Mouse (Mus musculus) kidney, postnatal 14 days (tissue): ENCODE measurements around the gene Setd5.

Experiments
- DNase-seq: peaks from one replicate; pipeline ENCODE4 v3.0.0; 2022; ENCODE audit warnings: mixed read lengths

The Setd5 gene

GRCm38 (mm10) chr6:113076686-113077516, at the start of gene Setd5:
TSS of gene Setd5 (plus strand) at chr6:113077365.
- peak; percentile 99 for DNase-seq

- no peak for DNase-seq
These were observed 49.7 kb upstream of the Setd5 start for GRCm38 (mm10) chr6:113027446-113027845.

DNA sequence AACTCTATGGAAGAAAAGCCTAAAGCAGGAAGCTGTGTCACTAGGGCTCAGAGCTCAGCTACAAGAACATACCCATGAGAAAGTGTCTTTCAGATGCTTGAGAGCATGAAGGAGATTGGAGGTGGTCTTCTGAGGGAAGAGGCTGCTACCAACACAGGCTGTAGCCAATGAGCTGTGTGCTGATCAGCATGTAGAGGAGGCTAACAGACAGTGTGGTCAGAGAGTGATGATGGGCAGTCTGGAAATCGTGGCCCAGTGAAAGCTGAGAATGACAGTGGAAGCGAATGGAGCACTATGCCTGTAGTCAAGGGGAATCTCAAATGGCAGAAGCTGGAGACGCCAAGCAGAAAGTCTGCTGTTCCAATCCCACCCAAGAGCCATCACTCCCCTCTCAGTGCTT, 48.2 kb upstream of the Setd5 start:
- DNase-seq, result no peak

DNA sequence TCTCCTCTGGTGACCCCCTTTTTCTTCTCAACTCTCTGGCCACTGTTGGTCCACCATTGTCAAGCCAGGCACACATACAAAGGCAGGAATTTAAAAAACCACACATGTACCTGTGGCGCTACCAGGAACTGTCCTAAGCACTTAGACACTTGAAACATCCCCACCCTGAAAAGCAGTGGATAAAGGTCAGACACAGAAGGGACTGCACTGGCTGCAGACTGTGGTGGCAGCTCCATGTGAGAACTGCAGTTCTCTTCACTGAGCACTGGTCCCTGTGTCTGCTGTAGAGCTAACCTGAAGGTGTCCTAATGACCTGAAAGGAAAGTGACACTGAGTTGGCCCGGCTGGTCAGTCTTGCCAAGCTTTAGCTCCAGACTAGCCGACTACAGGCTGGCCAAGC, 46.6 kb upstream of the Setd5 start:
- DNase-seq, result no peak

- no peak for DNase-seq
These were observed 46.0 kb upstream of the Setd5 start for GRCm38 (mm10) chr6:113030970-113031660.

- no peak for DNase-seq
These were observed 45.0 kb upstream of the Setd5 start for GRCm38 (mm10) chr6:113032121-113032520.

DNA sequence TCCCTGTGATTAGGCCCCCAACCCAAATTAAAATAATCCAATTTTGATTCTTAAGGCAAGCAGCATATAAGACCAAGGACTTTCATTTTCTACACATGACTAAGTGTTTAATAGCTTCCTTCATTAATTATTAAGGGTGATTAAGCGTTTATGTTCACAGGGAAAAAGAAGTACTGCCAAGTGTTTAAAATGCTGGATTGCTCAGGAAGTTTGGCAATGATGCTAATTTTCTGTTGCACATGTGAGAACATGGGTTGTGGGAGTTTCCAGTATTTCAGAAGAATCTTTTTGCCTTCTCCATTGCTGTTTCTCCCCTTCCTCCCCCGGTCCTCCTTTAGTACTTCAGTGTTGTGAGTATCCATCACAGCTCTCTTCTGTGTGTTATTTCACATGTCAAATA, 44.0 kb upstream of the Setd5 start:
- DNase-seq, result no peak

DNA sequence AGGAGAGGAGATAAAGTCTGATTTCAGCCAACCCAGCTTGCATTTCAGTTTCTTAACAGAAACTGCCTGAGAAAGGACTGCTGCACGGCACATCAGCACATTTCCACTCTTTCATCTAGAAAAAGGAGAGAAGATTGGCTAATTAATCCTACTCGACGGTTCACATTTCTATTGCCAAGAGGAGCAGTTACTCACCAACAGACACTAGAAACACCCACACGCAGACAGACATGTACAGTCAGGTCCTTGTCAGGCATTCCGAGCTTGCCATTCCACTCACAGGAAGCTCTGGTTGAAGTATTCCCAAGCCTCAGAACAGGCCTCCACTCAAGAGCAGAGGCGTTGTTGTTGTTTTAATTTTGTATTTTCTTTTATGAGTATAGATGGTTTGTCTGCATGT, 42.7 kb upstream of the Setd5 start:
- no peak for DNase-seq

DNA sequence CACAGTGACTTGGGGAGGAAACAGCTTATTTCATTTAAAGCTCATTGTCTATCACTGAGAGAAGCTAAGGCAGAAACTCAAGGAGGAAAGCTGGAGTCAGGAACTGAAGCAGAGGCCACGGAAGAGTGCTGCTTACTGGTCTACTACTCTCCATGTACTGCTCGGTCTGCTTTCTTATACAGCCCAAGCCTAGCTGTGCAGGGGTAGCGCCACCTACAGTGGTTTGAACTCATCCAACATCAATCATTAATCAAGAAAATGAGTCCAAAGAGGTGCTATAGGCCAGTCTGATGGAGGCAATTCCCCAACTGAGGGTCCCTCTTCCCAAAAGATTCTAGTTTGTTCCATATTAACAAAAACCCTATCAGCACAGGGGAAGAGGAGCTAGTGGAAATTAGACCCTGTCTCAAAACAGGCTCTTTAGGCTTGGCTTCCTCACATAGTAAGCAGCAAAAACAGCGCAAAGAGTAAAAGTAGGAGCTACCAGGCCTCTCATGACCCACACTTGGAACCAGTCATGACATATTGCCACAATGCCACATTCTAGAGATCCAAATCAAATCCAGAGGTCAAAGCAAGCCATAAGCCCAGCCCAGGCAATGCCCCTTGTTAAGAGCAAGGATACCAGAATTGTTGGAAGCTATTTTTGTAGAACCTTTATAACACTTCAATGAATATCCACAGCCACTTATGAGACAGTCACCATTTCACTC, 40.5 kb upstream of the Setd5 start:
- DNase-seq, result no peak

DNA sequence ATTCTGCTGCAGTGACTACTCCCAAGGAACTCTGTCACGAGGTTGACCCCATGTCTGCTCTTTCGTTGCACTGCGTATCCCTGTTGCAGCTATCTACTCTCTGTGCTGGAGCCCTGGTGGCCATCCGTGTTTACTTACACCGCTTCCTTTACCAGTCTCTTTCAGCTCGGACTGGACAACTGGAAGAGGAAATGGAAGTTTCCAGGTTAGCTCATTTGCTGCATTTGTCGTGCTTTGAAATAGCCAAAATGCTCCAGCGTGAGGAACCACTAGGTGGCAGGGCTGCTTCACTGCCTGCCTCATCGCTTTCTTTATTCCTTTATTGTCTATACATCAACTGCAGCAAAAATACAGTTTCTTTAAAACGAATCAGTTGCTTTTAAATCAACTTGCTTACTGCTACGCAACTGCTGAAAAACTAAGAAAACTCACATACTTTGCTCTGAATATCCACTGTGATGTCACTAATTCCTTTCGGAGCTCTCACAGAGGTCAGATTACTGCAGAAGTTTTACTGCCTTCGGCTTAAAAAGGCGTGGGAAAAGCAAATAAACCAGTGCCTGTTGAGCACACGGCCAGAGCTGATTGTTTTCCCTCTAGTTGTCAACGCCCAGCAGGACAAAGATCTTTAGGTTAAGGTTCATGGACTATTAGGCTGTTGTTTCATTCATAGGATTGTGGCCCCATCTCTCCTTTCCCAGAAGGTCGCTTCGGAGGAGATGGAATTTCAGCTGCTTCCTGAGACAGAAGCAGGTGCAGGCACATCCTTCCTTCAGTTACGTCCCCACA, 39.0 kb upstream of the Setd5 start:
- peak; percentile 82 for DNase-seq

- no peak for DNase-seq
These were observed 38.5 kb upstream of the Setd5 start for GRCm38 (mm10) chr6:113038735-113039058.

GRCm38 (mm10) chr6:113040319-113040718, 36.8 kb upstream of the Setd5 start:
- DNase-seq, result no peak

DNA sequence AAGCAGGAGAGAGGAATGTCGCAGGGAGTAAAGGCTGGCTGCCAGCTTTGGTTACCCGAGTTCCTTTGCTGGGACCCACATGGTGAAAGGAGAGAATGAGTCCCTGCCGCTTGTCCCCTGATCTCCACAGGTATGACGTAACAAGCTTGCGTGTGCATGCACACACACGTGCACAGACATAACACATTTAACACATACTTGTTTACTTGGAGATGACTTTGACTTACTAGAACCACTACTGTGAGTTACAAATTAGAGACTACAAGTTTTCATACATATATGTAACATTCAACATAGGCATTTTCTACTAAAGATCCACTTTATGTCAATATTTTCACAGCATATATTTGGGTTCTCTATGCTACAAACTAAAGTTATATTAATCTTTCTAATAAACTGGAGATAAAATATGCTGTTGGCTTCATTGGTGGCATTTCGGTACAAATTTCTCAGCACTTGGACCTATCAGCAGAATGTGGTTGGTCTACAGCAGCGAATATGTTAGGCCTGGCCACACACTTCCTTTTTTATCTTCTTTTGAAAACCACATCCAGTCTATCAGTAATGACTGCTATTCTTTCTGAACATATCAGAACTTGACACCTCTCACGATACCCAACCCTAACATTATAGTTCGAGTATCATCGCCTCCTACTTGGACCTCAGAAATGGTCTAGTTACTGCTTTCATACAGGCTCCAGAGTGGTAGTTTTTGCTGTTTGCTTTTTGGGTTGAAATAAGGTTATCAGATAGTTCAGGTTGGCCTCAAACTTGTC, 35.8 kb upstream of the Setd5 start:
- no peak for DNase-seq

DNA sequence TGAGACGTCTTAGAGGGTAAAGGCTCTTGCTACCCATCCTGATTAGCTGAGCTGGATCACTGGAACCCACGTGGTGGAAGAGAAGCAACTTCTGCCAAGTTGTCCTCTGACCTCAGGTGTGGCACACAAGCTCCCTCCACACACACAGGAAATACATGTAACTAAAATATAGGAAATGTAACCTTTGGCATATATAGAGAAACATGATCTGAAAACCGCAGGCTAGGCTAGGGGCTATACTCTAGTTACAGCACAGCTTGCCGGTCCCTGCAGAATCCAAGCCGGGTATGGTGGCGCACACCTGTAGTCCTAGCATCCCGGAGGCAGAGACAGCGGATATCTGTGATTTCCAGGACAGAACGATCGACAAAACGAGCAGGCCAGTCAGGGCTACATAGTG, 31.6 kb upstream of the Setd5 start:
- no peak for DNase-seq

DNA sequence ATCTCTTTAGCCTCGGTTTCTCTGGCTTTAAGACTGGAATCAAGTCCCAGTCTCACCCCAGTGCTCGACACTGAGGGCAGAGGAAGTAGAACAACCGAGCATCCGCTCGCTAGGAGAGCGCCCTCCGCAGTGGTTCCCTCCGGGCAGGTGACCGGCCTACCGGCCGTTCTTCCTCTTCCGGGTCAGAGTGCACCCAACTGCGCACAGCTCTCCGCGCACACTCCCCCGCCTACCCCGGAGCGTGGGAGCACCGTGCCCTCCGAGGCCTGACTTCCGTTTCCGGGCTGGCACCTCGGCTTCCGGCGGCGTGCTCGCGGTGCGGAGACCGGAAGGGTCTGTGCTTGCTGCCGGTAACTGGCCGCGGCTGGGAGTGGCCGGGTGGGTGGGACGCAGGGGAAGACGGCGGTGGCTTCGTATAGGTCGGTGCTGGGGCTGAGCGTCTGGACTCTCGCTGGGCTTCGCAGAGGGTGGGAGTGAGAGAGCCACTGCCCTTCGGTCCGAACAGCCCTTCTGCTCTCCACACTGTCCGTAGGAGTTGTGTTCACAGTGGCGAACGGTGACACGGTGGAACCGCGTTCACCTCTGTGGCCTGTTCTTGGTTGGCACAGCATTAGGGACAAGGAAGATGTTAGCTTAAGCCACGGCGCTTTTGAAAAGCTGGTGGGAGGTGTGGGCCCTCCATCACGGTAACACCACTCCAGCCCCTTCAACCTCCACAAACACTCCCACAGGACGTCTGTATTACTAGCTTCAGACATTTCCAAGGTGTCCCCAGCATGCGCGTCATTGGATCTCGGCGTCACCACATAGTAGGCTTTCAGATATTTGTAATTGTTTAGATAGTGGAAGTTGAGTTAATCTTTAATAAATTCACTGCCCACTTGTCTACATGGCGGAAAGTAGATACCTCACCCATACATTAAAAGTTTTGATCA, 30.9 kb upstream of the Setd5 start, which contains the start of gene Thumpd3:
Gene Thumpd3 (plus strand): TSS at position 185 of the 935 bp plus-strand sequence.
- DNase-seq, result peak; percentile 99

DNA sequence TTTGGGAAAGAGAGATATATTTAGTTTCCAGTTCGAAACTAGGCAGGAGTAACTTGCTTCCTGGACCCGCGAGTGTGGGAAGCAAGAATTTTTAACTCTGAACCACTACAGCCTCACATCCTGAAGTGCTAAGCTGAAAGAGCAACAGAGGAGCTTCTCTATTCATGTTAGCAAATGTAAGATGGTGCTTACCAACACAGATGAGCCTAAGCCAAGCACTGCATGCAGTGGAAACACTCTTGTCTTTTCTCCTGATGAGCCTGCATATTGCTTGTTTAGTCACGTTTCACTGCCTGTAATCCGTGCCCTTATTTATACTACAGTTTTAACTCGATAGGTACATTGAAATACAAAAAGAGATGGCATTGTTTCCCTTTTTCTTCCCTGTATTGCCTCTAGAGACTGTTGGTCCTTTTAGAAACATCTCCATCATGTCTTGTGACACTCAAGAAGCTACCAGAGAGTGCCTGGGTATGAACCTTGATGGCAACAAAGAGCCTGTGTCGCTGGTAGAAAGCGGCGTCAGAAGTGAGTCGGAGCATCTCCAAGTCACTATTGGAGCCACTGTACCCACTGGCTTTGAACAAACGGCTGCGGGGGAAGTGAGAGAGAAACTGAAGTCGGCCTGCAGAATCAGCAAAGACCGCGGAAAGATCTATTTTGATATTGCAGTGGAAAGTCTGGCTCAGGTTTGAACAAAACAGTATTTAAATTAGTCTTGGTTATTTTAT, 30.0 kb upstream of the Setd5 start:
- no peak for DNase-seq

DNA sequence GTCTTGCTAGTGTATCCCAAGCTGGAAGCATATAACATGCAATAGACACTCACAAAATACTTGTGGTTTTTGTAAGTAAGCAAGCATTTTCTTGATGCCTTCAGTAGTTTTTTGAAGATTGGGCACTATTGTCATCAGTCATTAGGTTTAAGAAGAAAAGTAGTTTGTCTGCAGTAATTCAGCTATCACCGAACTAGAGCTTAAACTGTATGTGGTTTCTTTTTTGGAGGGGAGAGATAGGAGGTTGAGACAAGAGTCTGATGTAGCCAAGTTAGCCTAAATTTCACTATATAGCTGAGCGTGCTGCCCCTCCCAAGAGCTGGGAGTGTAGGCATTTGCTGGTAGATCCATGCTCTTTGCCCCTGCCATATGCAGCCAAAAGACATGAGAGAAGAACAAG, 28.8 kb upstream of the Setd5 start:
- no peak for DNase-seq

GRCm38 (mm10) chr6:113049159-113049558, 28.0 kb upstream of the Setd5 start:
- DNase-seq, result no peak

GRCm38 (mm10) chr6:113052972-113053371, 24.2 kb upstream of the Setd5 start:
- DNase-seq, result no peak

GRCm38 (mm10) chr6:113054552-113055107, 22.5 kb upstream of the Setd5 start:
- no peak for DNase-seq
